In the genomic region with DNA sequence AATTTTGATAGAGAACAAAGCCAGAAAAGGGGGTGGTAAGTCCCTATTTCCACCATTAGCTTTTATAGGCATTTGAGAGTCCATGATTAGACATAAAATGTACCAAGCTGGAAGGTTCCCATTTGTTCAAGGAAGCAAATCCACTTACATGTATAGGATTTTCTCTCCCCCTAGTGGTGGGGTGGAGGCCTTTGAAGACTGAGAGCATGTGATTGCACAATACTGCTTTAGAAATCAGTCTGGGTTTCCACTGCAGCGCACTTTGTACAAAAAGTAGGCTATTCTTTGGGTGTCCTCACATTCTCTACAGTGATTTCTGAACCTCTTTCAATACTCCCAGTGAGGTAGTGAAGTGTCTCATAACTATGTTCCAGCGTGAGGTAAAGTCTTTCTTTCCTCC, we compare ENCODE assay signal across 9 mouse cellular contexts. TPM values are rescaled to one million over a fixed set of nuclear protein-coding genes. Genes with fewer than 3 reads are reported as not detected.
DNase-seq lines count a peak whose midpoint lies in the region; ATAC-seq and TF ChIP-seq lines count a peak whose summit lies in the region.
"Had no signal": no experiment of that assay in that cellular context is flagged by ENCODE, and none has a peak within 500 bp of the region (broad histone marks: within the 10 kb centered on the region; RNA-seq: fewer than 3 reads in every experiment).

No protein-coding gene starts in this region.

- H3K27ac ChIP-seq in kidney, embryonic 15.5 days: no peak overlapping the region
- H3K27ac ChIP-seq in ES-E14 (ENCODE audit: insufficient read depth, low read depth, low read length, poor library complexity, severe bottlenecking): no peak overlapping the region
- H3K27ac ChIP-seq: lung, embryonic 15.5 days had no signal

- WGBS in kidney, embryonic 15.5 days: 55% methylated on average over 2 of the region's 2 CpGs

- DNase-seq in kidney, adult 18-20 months: peak; percentile 47
- peak; percentile 50 for DNase-seq in ES-E14 (ENCODE audit: low read depth, low spot score)
- peak; percentile 42 for DNase-seq in c-Kit-positive CD71-positive TER-119-positive erythroid progenitor cells, embryonic 14.5 days (ENCODE audit: low spot score)
- peak; percentile 68 for DNase-seq in gastrocnemius, adult 18-20 months (ENCODE audit: low spot score)
- peak; percentile 69 to 71 for DNase-seq in layer of hippocampus, adult 8-10 months (ENCODE audit: low spot score in 2 of 2)

- H3K9me3 ChIP-seq in kidney, embryonic 15.5 days (replicated peaks): no peaks in the 10 kb centered on the region
- H3K9me3 ChIP-seq in ES-E14 (ENCODE audit: control insufficient read depth, insufficient read depth, low read depth, low read length): no peaks in the 10 kb centered on the region
- H3K9me3 ChIP-seq in megakaryocyte, embryonic 14.5 days: no peaks in the 10 kb centered on the region
- H3K9me3 ChIP-seq: lung, embryonic 15.5 days had no signal

- peaks cover 7% of the 10 kb centered on the region; the same call in 1 of the 2 replicates for H3K4me1 ChIP-seq in kidney, embryonic 15.5 days
- no peaks in the 10 kb centered on the region for H3K4me1 ChIP-seq in ES-E14 (ENCODE audit: control insufficient read depth in 2 of 2, insufficient read depth in 2 of 2, low read length in 2 of 2, poor library complexity in 1 of 2)
- peaks cover 21% of the 10 kb centered on the region for H3K4me1 ChIP-seq in megakaryocyte, embryonic 14.5 days

- H3K4me2 ChIP-seq in kidney, embryonic 15.5 days: no peak overlapping the region
- H3K4me2 ChIP-seq: lung, embryonic 15.5 days had no signal

- H3K36me3 ChIP-seq in kidney, embryonic 15.5 days: no peaks in the 10 kb centered on the region
- no peaks in the 10 kb centered on the region for H3K36me3 ChIP-seq in ES-E14 (ENCODE audit: control insufficient read depth, insufficient read depth, low read length, poor library complexity, severe bottlenecking)
- no peaks in the 10 kb centered on the region for H3K36me3 ChIP-seq in megakaryocyte, embryonic 14.5 days (replicated peaks; ENCODE audit: low read length)
- H3K36me3 ChIP-seq: lung, embryonic 15.5 days had no signal

- no peak overlapping the region for H3K9ac ChIP-seq in kidney, embryonic 15.5 days
- no peak overlapping the region for H3K9ac ChIP-seq in ES-E14 (ENCODE audit: insufficient read depth, low read depth, low read length, poor library complexity, severe bottlenecking)
- H3K9ac ChIP-seq: lung, embryonic 15.5 days had no signal

- ATAC-seq in kidney, embryonic 15.5 days (replicated peaks; ENCODE audit: low FRiP score): no peak
- ATAC-seq in erythroid progenitor cell, adult 5-6 weeks (replicated peaks; ENCODE audit: low FRiP score, poor library complexity, severe bottlenecking): no peak

- in situ Hi-C loops in ES-E14 (cut with MboI; ENCODE audit: low sequenced_read_pairs in 2 of 2, unreplicated experiment in 2 of 2): no loop called here

- no peaks in the 10 kb centered on the region for H3K27me3 ChIP-seq in kidney, embryonic 15.5 days
- no peaks in the 10 kb centered on the region for H3K27me3 ChIP-seq in megakaryocyte, embryonic 14.5 days (replicated peaks)
- H3K27me3 ChIP-seq: lung, embryonic 15.5 days had no signal

- no peak overlapping the region for H3K4me3 ChIP-seq in kidney, embryonic 15.5 days (replicated peaks)
- H3K4me3 ChIP-seq in ES-E14 (ENCODE audit: insufficient read depth in 1 of 2, low read depth in 1 of 2, low read length in 2 of 2, poor library complexity in 1 of 2, severe bottlenecking in 1 of 2): no peak overlapping the region
- H3K4me3 ChIP-seq in megakaryocyte, embryonic 14.5 days (replicated peaks): peak overlapping the region; percentile 30
- H3K4me3 ChIP-seq: lung, embryonic 15.5 days had no signal

TF ChIP-seq in ES-E14, 5 proteins besides CTCF, POLR2A, EP300 and RAD21:
- TF ChIP-seq MAFK (IDR thresholded peaks at IDR 0.05; ENCODE audit: insufficient read depth, low read depth, low read length) (no peak), ZNF384 (IDR thresholded peaks at IDR 0.05; ENCODE audit: low read depth, low read length) (no peak), HCFC1 (IDR thresholded peaks at IDR 0.05; ENCODE audit: borderline replicate concordance, insufficient read depth, low read length) (no peak), ZC3H11A (IDR thresholded peaks at IDR 0.05; ENCODE audit: borderline replicate concordance, low read depth, low read length) (no peak), CHD2 (IDR thresholded peaks at IDR 0.05; ENCODE audit: low read depth, low read length) (no peak)

RNA-seq across cellular contexts. Expression of a gene that starts 2.6 kb away (rescaled TPM):
- 25.5 and 28.2 TPM in 2 replicates for polyA plus RNA-seq in kidney, embryonic 15.5 days (2015; fragmentation: Nextera tagmentation; extraction: Ambion mirVana)
- 16.9 and 18.1 TPM in 2 replicates for total RNA-seq in ES-E14 (2012; rRNA removed)
- 10 to 100 TPM; 16.0 to 16.7 TPM for total RNA-seq in gastrocnemius, adult 18-20 months (2021)
- total RNA-seq in layer of hippocampus, adult 8-10 months (2022): 10 to 100 TPM; 16.8 to 23.8 (median 23.4) TPM
- polyA plus RNA-seq in megakaryocyte, embryonic 14.5 days (2012; ENCODE audit: insufficient read depth, low replicate concordance): 2.6 TPM in 1 of 2 replicates, not detected in the other
- total RNA-seq in erythroid progenitor cell, adult 5-6 weeks (2015; ENCODE audit: low replicate concordance): 2.1 TPM in 1 of 2 replicates, not detected in the other
- 1.4 and 2.4 TPM in 2 replicates for total RNA-seq in erythroid progenitor cell, adult 5-6 weeks (2017; ENCODE audit: low replicate concordance)
